Mouse (Mus musculus) ES-E14 (cell line): ENCODE measurements around the gene Plppr5. TPM values are rescaled to one million over a fixed set of nuclear protein-coding genes. Genes with fewer than 3 reads are reported as not detected.

Experiments
- DNase-seq: peaks from one replicate; pipeline ENCODE4 v3.0.0-alpha.2; 2013; ENCODE audit warnings: low read depth, low spot score
- H3K27ac ChIP-seq: 2 replicates; pipeline ENCODE4 v1.5.1; 2012; ENCODE audit warnings: low read depth, mild to moderate bottlenecking, low read length, moderate library complexity, mixed read lengths; ENCODE audit not compliant: poor library complexity, insufficient read depth, severe bottlenecking
- H3K36me3 ChIP-seq: 2 replicates; pipeline ENCODE4 v1.6.1; 2012; ENCODE audit warnings: mild to moderate bottlenecking, low read length, moderate library complexity, mixed read lengths; ENCODE audit not compliant: control insufficient read depth, poor library complexity, insufficient read depth, severe bottlenecking
- H3K4me1 ChIP-seq, 2 experiments: fragments of 150-350 bp in 1 of 2; sonication (generic) in 1 of 2; 2 replicates each; pipeline ENCODE4 v1.6.1; 2012; ENCODE audit warnings: low read length in 2 of 2, mild to moderate bottlenecking in 1 of 2, mixed read lengths in 1 of 2; ENCODE audit not compliant: control insufficient read depth in 2 of 2, insufficient read depth in 2 of 2, poor library complexity in 1 of 2
- H3K4me3 ChIP-seq, 2 experiments: fragments of 150-350 bp in 1 of 2; sonication (generic) in 1 of 2; 2 replicates each; pipeline ENCODE4 v1.5.1; 2012; ENCODE audit warnings: low read length in 2 of 2, low read depth in 1 of 2, mild to moderate bottlenecking in 1 of 2, mixed read lengths in 1 of 2; ENCODE audit not compliant: insufficient read depth in 1 of 2, poor library complexity in 1 of 2, severe bottlenecking in 1 of 2
- H3K9ac ChIP-seq: 2 replicates; pipeline ENCODE4 v1.6.1; 2012; ENCODE audit warnings: low read depth, mild to moderate bottlenecking, low read length, mixed read lengths; ENCODE audit not compliant: poor library complexity, insufficient read depth, severe bottlenecking
- H3K9me3 ChIP-seq: fragments of 150-350 bp; sonication (generic); 2 replicates; pipeline ENCODE4 v1.6.1; 2012; ENCODE audit warnings: low read depth, mild to moderate bottlenecking, low read length; ENCODE audit not compliant: control insufficient read depth, insufficient read depth
- CHD2 ChIP-seq: IDR thresholded peaks from 2 replicates; pipeline ENCODE4 v1.6.1; 2014; ENCODE audit warnings: mild to moderate bottlenecking, low read depth, low read length, inconsistent platforms
- HCFC1 ChIP-seq: IDR thresholded peaks from 2 replicates; pipeline ENCODE4 v1.6.1; 2012; ENCODE audit warnings: low read length, inconsistent platforms, borderline replicate concordance; ENCODE audit not compliant: insufficient read depth
- MAFK ChIP-seq: IDR thresholded peaks from 2 replicates; pipeline ENCODE4 v1.6.1; 2014; ENCODE audit warnings: mild to moderate bottlenecking, low read depth, low read length, inconsistent platforms; ENCODE audit not compliant: insufficient read depth
- ZC3H11A ChIP-seq: IDR thresholded peaks from 2 replicates; pipeline ENCODE4 v1.6.1; 2012; ENCODE audit warnings: low read depth, mild to moderate bottlenecking, inconsistent platforms, low read length, borderline replicate concordance
- ZNF384 ChIP-seq: IDR thresholded peaks from 2 replicates; pipeline ENCODE4 v1.6.1; 2012; ENCODE audit warnings: low read depth, low read length, inconsistent platforms
- in situ Hi-C, 2 experiments: fragments of 600-800 bp; cut with MboI; formaldehyde crosslinking; loops; one replicate each; pipeline ENCODE4 v1.15.1; 2025; ENCODE audit warnings: low sequenced_read_pairs in 2 of 2, inconsistent platforms in 1 of 2; ENCODE audit not compliant: unreplicated experiment in 2 of 2
- total RNA-seq: library from RNA; depleted of rRNA; stranded (reverse); fragments of 300-350 nt; gene quantifications from 2 replicates; pipeline ENCODE4 v1.2.3, GENCODE M21; 2012

Plppr5 gene
- total RNA-seq, 1 experiment, result not detected

GRCm38 (mm10) chr3:117603458-117603857 is 28.8 kb downstream of the Plppr5 start:
- in situ Hi-C loops, result no loop called here
- Histone ChIP-seq H3K4me3 (no peak overlapping the region), H3K9me3 (no peaks in the 10 kb centered on the region), H3K36me3 (no peaks in the 10 kb centered on the region), H3K4me1 (no peaks in the 10 kb centered on the region), H3K27ac (no peak overlapping the region), H3K9ac (no peak overlapping the region)
- no peak for DNase-seq
- TF ChIP-seq HCFC1 (no peak), CHD2 (no peak), ZNF384 (no peak), MAFK (no peak), ZC3H11A (no peak)

- DNase-seq, result no peak
- no peak for TF ChIP-seq CHD2
- no peak for TF ChIP-seq MAFK
- TF ChIP-seq HCFC1, result no peak
- TF ChIP-seq ZC3H11A, result no peak
- no peak for TF ChIP-seq ZNF384
- in situ Hi-C loops, result no loop called here
- H3K27ac ChIP-seq, result no peak overlapping the region
- no peaks in the 10 kb centered on the region for H3K9me3 ChIP-seq
- H3K9ac ChIP-seq, result no peak overlapping the region
- H3K4me1 ChIP-seq, result no peaks in the 10 kb centered on the region
- no peaks in the 10 kb centered on the region for H3K36me3 ChIP-seq
- H3K4me3 ChIP-seq, result no peak overlapping the region
These were observed 31.7 kb downstream of the Plppr5 start for GRCm38 (mm10) chr3:117606383-117606782.

GRCm38 (mm10) chr3:117611453-117611852 is 36.8 kb downstream of the Plppr5 start:
- in situ Hi-C loops, result no loop called here
- no peaks in the 10 kb centered on the region for H3K4me1 ChIP-seq

GRCm38 (mm10) chr3:117614856-117615255 is 40.2 kb downstream of the Plppr5 start:
- H3K4me1 ChIP-seq, result no peaks in the 10 kb centered on the region

More at GRCm38 (mm10) chr3:117611453-117611852, 36.8 kb downstream of the Plppr5 start:
- no peaks in the 10 kb centered on the region for H3K9me3 ChIP-seq
- TF ChIP-seq ZNF384 (no peak), MAFK (no peak), ZC3H11A (no peak)
- DNase-seq, result no peak
- no peak overlapping the region for H3K9ac ChIP-seq
- H3K36me3 ChIP-seq, result no peaks in the 10 kb centered on the region
- H3K4me3 ChIP-seq, result no peak overlapping the region
- H3K27ac ChIP-seq, result no peak overlapping the region

More at GRCm38 (mm10) chr3:117614856-117615255, 40.2 kb downstream of the Plppr5 start:
- H3K9ac ChIP-seq, result no peak overlapping the region
- in situ Hi-C loops, result no loop called here
- no peak for TF ChIP-seq ZNF384
- no peak for TF ChIP-seq CHD2
- TF ChIP-seq MAFK, result no peak
- TF ChIP-seq ZC3H11A, result no peak
- no peak for TF ChIP-seq HCFC1
- H3K36me3 ChIP-seq, result no peaks in the 10 kb centered on the region
- no peaks in the 10 kb centered on the region for H3K9me3 ChIP-seq
- H3K4me3 ChIP-seq, result no peak overlapping the region
- H3K27ac ChIP-seq, result no peak overlapping the region
- DNase-seq, result no peak
